Mouse (Mus musculus) lung, postnatal 25 days (tissue): ENCODE measurements at regions not wholly inside any gene's neighbourhood (a gene's known extent, or its start where the extent isn't known, plus 50 kb on each side); places are given as distances from the start of the nearest gene placed in this dataset.

Experiments used
- DNase-seq: peaks from one replicate; pipeline ENCODE4 v3.0.0; 2022; ENCODE audit warnings: low spot score

GRCm38 (mm10) chr8:78877423-78877822, 56.5 kb upstream of the Lsm6 start:
- DNase-seq: no peak

GRCm38 (mm10) chr8:78889708-78890107, 68.8 kb upstream of the Lsm6 start:
- DNase-seq: no peak

GRCm38 (mm10) chr8:78890571-78890970, 69.6 kb upstream of the Lsm6 start:
- no peak for DNase-seq

GRCm38 (mm10) chr8:78899887-78900286, 78.9 kb upstream of the Lsm6 start:
- peak; percentile 64 for DNase-seq

GRCm38 (mm10) chr8:78903034-78903433, 82.1 kb upstream of the Lsm6 start:
- no peak for DNase-seq

- no peak for DNase-seq
Measured at GRCm38 (mm10) chr8:78907918-78908317, 87.0 kb upstream of the Lsm6 start.

GRCm38 (mm10) chr8:78911288-78911873, 90.4 kb upstream of the Lsm6 start:
- no peak for DNase-seq

- DNase-seq: no peak
Measured at GRCm38 (mm10) chr8:78912470-78912869, 91.5 kb upstream of the Lsm6 start.

- no peak for DNase-seq
Measured at GRCm38 (mm10) chr8:78913823-78914222, 92.9 kb upstream of the Lsm6 start.

- DNase-seq: no peak
Measured at GRCm38 (mm10) chr8:78930610-78931397, 97.4 kb upstream of the Zfp827 start.

- DNase-seq: no peak
Measured at GRCm38 (mm10) chr8:78932069-78932468, 96.2 kb upstream of the Zfp827 start.

- DNase-seq: no peak
Measured at GRCm38 (mm10) chr8:78940049-78940448, 88.2 kb upstream of the Zfp827 start.

- DNase-seq: no peak
Measured at GRCm38 (mm10) chr8:78941558-78941957, 86.7 kb upstream of the Zfp827 start.

GRCm38 (mm10) chr8:78944367-78944766, 83.9 kb upstream of the Zfp827 start:
- DNase-seq: no peak

GRCm38 (mm10) chr8:78945607-78946006, 82.6 kb upstream of the Zfp827 start:
- no peak for DNase-seq

GRCm38 (mm10) chr8:78946085-78946484, 82.2 kb upstream of the Zfp827 start:
- DNase-seq: no peak

GRCm38 (mm10) chr8:78975034-78975433, 53.2 kb upstream of the Zfp827 start:
- DNase-seq: no peak
